Mouse (Mus musculus) embryonic facial prominence, embryonic 11.5 days (tissue): ENCODE results near the gene Aatf. TPM values are rescaled to one million over a fixed set of nuclear protein-coding genes. Genes with fewer than 3 reads are reported as not detected.

Experiments used
- ATAC-seq: fragments of 200-750 bp; cut with Nextera tagmentation; replicated peaks from 2 replicates; pipeline ENCODE4 v1.8.0; 2017; ENCODE audit warnings: low read depth; ENCODE audit not compliant: insufficient number of reproducible peaks, low FRiP score, low TSS enrichment
- DNase-seq: peaks from one replicate; pipeline ENCODE4 v3.0.0-alpha.2; 2015; ENCODE audit warnings: low spot score
- H3K27ac ChIP-seq: fragments of 300-500 bp; sonication (generic); replicated peaks from 2 replicates; pipeline ENCODE4 v1.5.1; 2014; ENCODE audit warnings: mild to moderate bottlenecking, low read depth, low read length, control low read depth
- H3K27me3 ChIP-seq: fragments of 300-500 bp; sonication (generic); 2 replicates; pipeline ENCODE4 v1.6.1; 2014; ENCODE audit warnings: mild to moderate bottlenecking, low read length, moderate library complexity, mixed read lengths; ENCODE audit not compliant: control insufficient read depth, insufficient read depth
- H3K36me3 ChIP-seq: fragments of 300-500 bp; sonication (generic); replicated peaks from 2 replicates; pipeline ENCODE4 v1.6.1; 2014; ENCODE audit warnings: low read depth, mild to moderate bottlenecking, low read length, moderate library complexity, mixed read lengths; ENCODE audit not compliant: control insufficient read depth, insufficient read depth
- H3K4me1 ChIP-seq: fragments of 300-500 bp; sonication (generic); 2 replicates; pipeline ENCODE4 v1.6.1; 2014; ENCODE audit warnings: low read length, mixed read lengths; ENCODE audit not compliant: control insufficient read depth, insufficient read depth
- H3K4me2 ChIP-seq: fragments of 300-500 bp; sonication (generic); 2 replicates; pipeline ENCODE4 v1.6.1; 2014; ENCODE audit warnings: low read depth, mild to moderate bottlenecking, control low read depth, low read length, moderate library complexity
- H3K4me3 ChIP-seq: fragments of 300-500 bp; sonication (generic); 2 replicates; pipeline ENCODE4 v1.5.1; 2014; ENCODE audit warnings: low read depth, low read length, control low read depth
- H3K9ac ChIP-seq: fragments of 300-500 bp; sonication (generic); replicated peaks from 2 replicates; pipeline ENCODE4 v1.6.1; 2014; ENCODE audit warnings: mild to moderate bottlenecking, control low read depth, low read length
- H3K9me3 ChIP-seq: fragments of 300-500 bp; sonication (generic); replicated peaks from 2 replicates; pipeline ENCODE4 v1.6.1; 2016; ENCODE audit warnings: mild to moderate bottlenecking, low read length, inconsistent platforms, mixed read lengths; ENCODE audit not compliant: control insufficient read depth
- WGBS: fragments of 180-500 bp; shearing (Covaris S2); extraction: QIAGEN DNeasy Blood & Tissue Kit; methylation state at CpG from one replicate; pipeline ENCODE4 v1.1.7; 2014; 5-methylcytosine and 5-hydroxymethylcytosine counted together
- polyA plus RNA-seq: library from polyadenylated mRNA; unstranded; fragments of >200 nt; fragmentation: Nextera tagmentation; extraction: Ambion mirVana; gene quantifications from 2 replicates; pipeline ENCODE4 v1.2.1, GENCODE M21; 2014

Gene Aatf
- polyA plus RNA-seq, 1 experiment from 2014 or later: 56.6 TPM

- Histone ChIP-seq H3K4me1 (no peaks in the 10 kb centered on the region), H3K27ac (no peak overlapping the region), H3K36me3 (no peaks in the 10 kb centered on the region), H3K27me3 (no peaks in the 10 kb centered on the region), H3K9ac (no peak overlapping the region), H3K9me3 (no peaks in the 10 kb centered on the region), H3K4me2 (no peak overlapping the region), H3K4me3 (no peak overlapping the region)
- WGBS: 92% methylated on average over 6 of the region's 6 CpGs
- ATAC-seq (no peak), DNase-seq (no peak)
These were observed 92.5 kb downstream of the Aatf start for GRCm38 (mm10) chr11:84420779-84421178.

- Histone ChIP-seq H3K9me3 (no peaks in the 10 kb centered on the region), H3K27me3 (no peaks in the 10 kb centered on the region), H3K4me2 (no peak overlapping the region), H3K36me3 (no peaks in the 10 kb centered on the region), H3K27ac (no peak overlapping the region), H3K9ac (no peak overlapping the region), H3K4me3 (no peak overlapping the region), H3K4me1 (no peaks in the 10 kb centered on the region)
- WGBS: 54% methylated on average over 6 of the region's 6 CpGs
- DNase-seq (no peak), ATAC-seq (no peak)
These were observed 100.2 kb downstream of the Aatf start for GRCm38 (mm10) chr11:84413111-84413510.

GRCm38 (mm10) chr11:84412201-84412934 is 101.0 kb downstream of the Aatf start:
- Histone ChIP-seq H3K9ac (no peak overlapping the region), H3K27ac (no peak overlapping the region)

DNA sequence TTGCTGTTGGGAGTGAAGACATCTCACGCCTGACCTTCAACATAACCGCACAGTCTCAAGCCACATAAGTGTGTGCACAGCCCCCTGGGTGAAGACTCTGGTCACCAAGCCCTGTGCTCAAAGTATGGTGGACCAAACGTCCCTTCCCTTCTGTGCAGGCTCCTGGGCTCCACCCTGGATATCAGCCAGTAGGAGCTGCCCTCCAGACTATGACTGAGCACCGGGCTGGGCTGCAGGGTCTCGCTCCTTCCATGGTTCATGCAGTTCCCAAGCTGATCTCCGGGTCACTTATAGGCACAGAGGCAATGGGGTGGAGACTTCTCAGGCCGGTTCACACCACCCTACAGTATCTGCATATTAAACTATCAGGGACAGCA is 101.7 kb downstream of the Aatf start:
- no peak for DNase-seq
- H3K4me2 ChIP-seq: no peak overlapping the region
- no peak overlapping the region for H3K9ac ChIP-seq
- H3K4me1 ChIP-seq: no peaks in the 10 kb centered on the region
- H3K9me3 ChIP-seq: no peaks in the 10 kb centered on the region
- H3K36me3 ChIP-seq: no peaks in the 10 kb centered on the region
- H3K27me3 ChIP-seq: no peaks in the 10 kb centered on the region
- no peak for ATAC-seq
- H3K4me3 ChIP-seq: no peak overlapping the region
- no peak overlapping the region for H3K27ac ChIP-seq
- 70% methylated on average over 7 of the region's 7 CpGs for WGBS

More at GRCm38 (mm10) chr11:84412201-84412934, 101.0 kb downstream of the Aatf start:
- H3K9me3 ChIP-seq: no peaks in the 10 kb centered on the region
- H3K4me1 ChIP-seq: no peaks in the 10 kb centered on the region
- ATAC-seq (no peak), DNase-seq (no peak)
- H3K4me2 ChIP-seq: no peak overlapping the region
- no peaks in the 10 kb centered on the region for H3K27me3 ChIP-seq
- no peak overlapping the region for H3K4me3 ChIP-seq
- 44% methylated on average over 12 of the region's 12 CpGs for whole genome bisulfite sequencing
- no peaks in the 10 kb centered on the region for H3K36me3 ChIP-seq

- Histone ChIP-seq H3K4me1 (no peaks in the 10 kb centered on the region), H3K36me3 (no peaks in the 10 kb centered on the region), H3K4me3 (no peak overlapping the region), H3K9ac (no peak overlapping the region), H3K9me3 (no peaks in the 10 kb centered on the region), H3K4me2 (no peak overlapping the region), H3K27ac (no peak overlapping the region), H3K27me3 (no peaks in the 10 kb centered on the region)
- ATAC-seq: no peak; the same call in 1 of the 2 replicates
- no peak for DNase-seq
- WGBS: 72% methylated on average over 7 of the region's 7 CpGs
These were observed 102.3 kb downstream of the Aatf start for GRCm38 (mm10) chr11:84410879-84411641.

DNA sequence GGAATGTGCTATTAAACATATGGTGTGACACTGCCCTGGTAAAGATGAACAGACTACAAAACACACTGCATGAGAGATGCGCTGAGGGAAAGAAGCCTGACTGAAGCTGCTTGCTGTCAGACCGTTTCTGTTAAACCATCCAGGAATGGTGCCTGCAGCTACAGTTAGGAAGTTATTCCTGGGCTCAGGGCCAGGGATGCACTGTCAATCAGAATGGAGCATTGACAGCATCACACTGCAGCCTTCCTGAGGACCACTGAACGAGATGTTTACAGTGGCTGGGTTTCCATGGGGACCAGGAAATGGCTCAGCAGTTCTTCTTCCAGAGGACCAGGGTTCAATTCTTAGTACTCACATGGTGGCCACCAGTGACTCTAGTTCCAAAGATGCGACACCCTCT is 102.9 kb downstream of the Aatf start:
- no peak for DNase-seq
- H3K36me3 ChIP-seq: no peaks in the 10 kb centered on the region
- H3K9me3 ChIP-seq: no peaks in the 10 kb centered on the region
- no peaks in the 10 kb centered on the region for H3K4me1 ChIP-seq
- H3K27me3 ChIP-seq: no peaks in the 10 kb centered on the region
- H3K9ac ChIP-seq: no peak overlapping the region
- ATAC-seq: no peak
- no peak overlapping the region for H3K4me3 ChIP-seq
- H3K4me2 ChIP-seq: no peak overlapping the region
- WGBS: 72% methylated on average over 4 of the region's 4 CpGs
- H3K27ac ChIP-seq: no peak overlapping the region

DNA sequence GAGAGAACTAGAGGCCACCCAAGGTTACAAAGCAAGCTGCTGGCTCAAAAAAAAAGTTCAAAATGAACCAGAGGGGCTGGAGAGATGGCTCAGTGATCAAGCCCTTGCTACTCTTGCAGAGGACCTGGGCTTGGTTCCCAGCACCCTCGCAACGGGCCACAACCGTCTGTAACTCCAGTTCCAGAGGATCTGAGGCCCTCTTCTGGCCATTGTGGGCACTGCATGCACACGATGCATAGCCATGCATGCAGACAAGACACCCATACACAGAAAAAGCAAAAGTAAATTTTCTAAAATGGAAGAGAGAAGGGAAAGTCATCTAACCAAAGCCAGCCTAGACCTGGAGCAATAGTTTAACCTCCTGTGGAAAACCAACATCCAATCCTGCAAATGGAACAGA is 106.6 kb downstream of the Aatf start:
- Histone ChIP-seq H3K36me3 (no peaks in the 10 kb centered on the region), H3K4me3 (no peak overlapping the region), H3K4me1 (no peaks in the 10 kb centered on the region), H3K27me3 (no peaks in the 10 kb centered on the region), H3K27ac (no peak overlapping the region), H3K9me3 (no peaks in the 10 kb centered on the region), H3K4me2 (no peak overlapping the region), H3K9ac (no peak overlapping the region)
- 89% methylated on average over 4 of the region's 4 CpGs for WGBS
- DNase-seq (no peak), ATAC-seq (no peak)

DNA sequence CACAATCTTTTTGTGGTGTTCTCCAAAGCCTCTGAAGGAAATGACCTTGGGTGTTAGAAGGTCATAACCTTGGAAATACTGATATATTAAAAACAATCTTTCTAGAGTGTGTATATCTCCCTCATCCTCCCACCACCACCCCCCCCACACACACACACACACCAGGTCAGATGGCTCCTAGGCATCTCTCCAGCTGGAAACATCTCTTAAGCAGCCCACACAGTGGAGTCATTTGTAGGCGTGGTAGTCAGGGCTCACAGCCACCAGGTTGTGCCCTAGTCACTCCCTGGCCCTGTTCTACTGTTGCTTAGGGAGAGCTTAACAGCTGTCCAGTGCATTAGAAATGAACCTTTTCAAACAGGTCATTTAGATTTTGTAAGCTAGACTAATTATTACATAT is 118.3 kb downstream of the Aatf start:
- Histone ChIP-seq H3K27me3 (no peaks in the 10 kb centered on the region), H3K4me3 (no peak overlapping the region), H3K27ac (no peak overlapping the region), H3K9me3 (no peaks in the 10 kb centered on the region), H3K9ac (no peak overlapping the region), H3K4me2 (no peak overlapping the region), H3K4me1 (no peaks in the 10 kb centered on the region), H3K36me3 (no peaks in the 10 kb centered on the region; the same call in 1 of the 2 replicates)
- ATAC-seq: no peak
- 68% methylated on average over 1 of the region's 1 CpGs for WGBS
- no peak for DNase-seq
